ENCODE assay signal across 18 mouse cellular contexts in genomic region chr15:36891851-36892250, GRCm38 (mm10).
DNase-seq lines count a peak whose midpoint lies in the region; ATAC-seq lines count a peak whose summit lies in the region.
"Had no signal": no experiment of that assay in that cellular context is flagged by ENCODE, and none has a peak within 500 bp of the region (broad histone marks: within the 10 kb centered on the region; RNA-seq: fewer than 3 reads in every experiment).

No protein-coding gene starts in this region.

- H3K4me3 ChIP-seq in embryonic facial prominence, embryonic 13.5 days = no peak overlapping the region
- H3K4me3 ChIP-seq in embryonic facial prominence, embryonic 10.5 days = no peak overlapping the region
- H3K4me3 ChIP-seq in neural tube, embryonic 15.5 days (replicated peaks) = no peak overlapping the region
- H3K4me3 ChIP-seq in hindbrain, embryonic 15.5 days = no peak overlapping the region
- H3K4me3 ChIP-seq: forebrain, embryonic 12.5 days; liver, embryonic 12.5 days; neural tube, embryonic 12.5 days had no signal

- H3K9ac ChIP-seq in embryonic facial prominence, embryonic 13.5 days = no peak overlapping the region
- no peak overlapping the region for H3K9ac ChIP-seq in neural tube, embryonic 15.5 days (replicated peaks)
- no peak overlapping the region for H3K9ac ChIP-seq in hindbrain, embryonic 15.5 days
- H3K9ac ChIP-seq: forebrain, embryonic 12.5 days; liver, embryonic 12.5 days; lung, embryonic 14.5 days; neural tube, embryonic 12.5 days had no signal

- intact Hi-C loops in gastrocnemius, postnatal 14 days (cut with DNase I; ENCODE audit: low total_unique reads) = no loop called here

- no peak for DNase-seq in embryonic facial prominence, embryonic 10.5 days (ENCODE audit: low spot score)
- DNase-seq in neural tube, embryonic 10.5 days (ENCODE audit: extremely low spot score, low spot score) = no peak
- no peak for DNase-seq in adrenal gland, adult 18-20 months (ENCODE audit: low spot score in 2 of 2)
- DNase-seq in kidney, postnatal 36 days = no peak
- DNase-seq in gastrocnemius, postnatal 14 days = no peak
- DNase-seq: adrenal gland, postnatal 25 days; embryo, embryonic 11 days; gastrocnemius, postnatal 25 days; heart, postnatal 14 days; thymus, postnatal 4 days had no signal

- H3K9me3 ChIP-seq in embryonic facial prominence, embryonic 13.5 days = no peaks in the 10 kb centered on the region
- H3K9me3 ChIP-seq in embryonic facial prominence, embryonic 10.5 days = no peaks in the 10 kb centered on the region
- H3K9me3 ChIP-seq in neural tube, embryonic 15.5 days (replicated peaks) = no peaks in the 10 kb centered on the region
- no peaks in the 10 kb centered on the region for H3K9me3 ChIP-seq in hindbrain, embryonic 15.5 days
- H3K9me3 ChIP-seq: forebrain, embryonic 12.5 days; liver, embryonic 12.5 days; neural tube, embryonic 12.5 days had no signal

- ATAC-seq in embryonic facial prominence, embryonic 13.5 days (ENCODE audit: insufficient number of reproducible peaks, insufficient read depth, low FRiP score, low TSS enrichment, low read depth) = no peak
- no peak for ATAC-seq in neural tube, embryonic 15.5 days (ENCODE audit: low FRiP score)
- ATAC-seq in hindbrain, embryonic 15.5 days (ENCODE audit: low FRiP score, low read depth) = no peak
- ATAC-seq: liver, embryonic 12.5 days had no signal

- no peaks in the 10 kb centered on the region for H3K36me3 ChIP-seq in embryonic facial prominence, embryonic 13.5 days
- H3K36me3 ChIP-seq in embryonic facial prominence, embryonic 10.5 days (replicated peaks) = no peaks in the 10 kb centered on the region
- no peaks in the 10 kb centered on the region for H3K36me3 ChIP-seq in neural tube, embryonic 15.5 days
- no peaks in the 10 kb centered on the region for H3K36me3 ChIP-seq in hindbrain, embryonic 15.5 days
- H3K36me3 ChIP-seq: forebrain, embryonic 12.5 days; liver, embryonic 12.5 days; neural tube, embryonic 12.5 days had no signal

- H3K4me2 ChIP-seq in embryonic facial prominence, embryonic 13.5 days = 0 out of 2 replicates have a peak overlapping the region, but pooled peaks have one; percentile 7
- peak overlapping the region; percentile 2; the same call in 1 of the 2 replicates for H3K4me2 ChIP-seq in neural tube, embryonic 15.5 days
- H3K4me2 ChIP-seq in hindbrain, embryonic 15.5 days = 0 out of 2 replicates have a peak overlapping the region, but pooled peaks have one; percentile 45
- H3K4me2 ChIP-seq: liver, embryonic 12.5 days had no signal

- peaks cover 34% of the 10 kb centered on the region for H3K27me3 ChIP-seq in embryonic facial prominence, embryonic 13.5 days
- peaks cover 42% of the 10 kb centered on the region for H3K27me3 ChIP-seq in embryonic facial prominence, embryonic 10.5 days (replicated peaks; ENCODE audit: low read depth, poor library complexity, severe bottlenecking)
- H3K27me3 ChIP-seq in neural tube, embryonic 15.5 days (replicated peaks) = no peaks in the 10 kb centered on the region
- H3K27me3 ChIP-seq in hindbrain, embryonic 15.5 days = no peaks in the 10 kb centered on the region
- H3K27me3 ChIP-seq: neural tube, embryonic 12.5 days had no signal

- peaks cover 18% of the 10 kb centered on the region for H3K4me1 ChIP-seq in embryonic facial prominence, embryonic 13.5 days
- H3K4me1 ChIP-seq in embryonic facial prominence, embryonic 10.5 days = peaks cover 19% of the 10 kb centered on the region
- peaks cover 16% of the 10 kb centered on the region for H3K4me1 ChIP-seq in neural tube, embryonic 15.5 days
- H3K4me1 ChIP-seq in hindbrain, embryonic 15.5 days (replicated peaks) = peaks cover 16% of the 10 kb centered on the region
- H3K4me1 ChIP-seq: liver, embryonic 12.5 days had no signal

- 10% methylated on average over 12 of the region's 12 CpGs for WGBS in embryonic facial prominence, embryonic 13.5 days
- WGBS in embryonic facial prominence, embryonic 10.5 days = 15% methylated on average over 12 of the region's 12 CpGs
- 26% methylated on average over 12 of the region's 12 CpGs for WGBS in neural tube, embryonic 15.5 days
- 25% methylated on average over 12 of the region's 12 CpGs for WGBS in hindbrain, embryonic 15.5 days

- H3K27ac ChIP-seq in embryonic facial prominence, embryonic 13.5 days = no peak overlapping the region
- H3K27ac ChIP-seq in embryonic facial prominence, embryonic 10.5 days (replicated peaks) = no peak overlapping the region
- no peak overlapping the region for H3K27ac ChIP-seq in neural tube, embryonic 15.5 days (replicated peaks)
- peak overlapping the region; percentile 65 for H3K27ac ChIP-seq in hindbrain, embryonic 15.5 days (replicated peaks)
- H3K27ac ChIP-seq: forebrain, embryonic 12.5 days; liver, embryonic 12.5 days; macrophage; neural tube, embryonic 12.5 days had no signal
